Mouse (Mus musculus) cerebellum, adult 2 months (tissue): Measurements from ENCODE around the gene Slc24a1.

Experiments used
- CTCF ChIP-seq: fragments of 200-500 bp; IDR thresholded peaks from 2 replicates; pipeline ENCODE4 v1.5.1; 2011; ENCODE audit warnings: low read depth, mild to moderate bottlenecking, control low read depth, low read length, moderate library complexity, borderline replicate concordance; ENCODE audit not compliant: insufficient read depth
- POLR2A ChIP-seq: fragments of 200-500 bp; IDR thresholded peaks from 2 replicates; pipeline ENCODE4 v1.6.1; 2011; ENCODE audit warnings: low read length, control low read depth, borderline replicate concordance; ENCODE audit not compliant: insufficient read depth

GRCm38 (mm10) chr9:64913973-64914372 is 37.4 kb downstream of the Slc24a1 start:
- TF ChIP-seq CTCF (no peak), POLR2A (no peak)
